Mouse (Mus musculus) embryonic fibroblast, embryonic 13.5 days (primary cell): ENCODE results near the gene Akap6.

Experiments
- CTCF ChIP-seq: IDR thresholded peaks from 2 replicates; pipeline ENCODE4 v1.5.1; 2011; ENCODE audit warnings: mild to moderate bottlenecking, control low read depth, low read length, moderate library complexity, borderline replicate concordance; ENCODE audit not compliant: insufficient read depth
- POLR2A ChIP-seq: IDR thresholded peaks from 2 replicates; pipeline ENCODE4 v1.6.1; 2011; ENCODE audit warnings: low read depth, mild to moderate bottlenecking, control low read depth, low read length, moderate library complexity

DNA sequence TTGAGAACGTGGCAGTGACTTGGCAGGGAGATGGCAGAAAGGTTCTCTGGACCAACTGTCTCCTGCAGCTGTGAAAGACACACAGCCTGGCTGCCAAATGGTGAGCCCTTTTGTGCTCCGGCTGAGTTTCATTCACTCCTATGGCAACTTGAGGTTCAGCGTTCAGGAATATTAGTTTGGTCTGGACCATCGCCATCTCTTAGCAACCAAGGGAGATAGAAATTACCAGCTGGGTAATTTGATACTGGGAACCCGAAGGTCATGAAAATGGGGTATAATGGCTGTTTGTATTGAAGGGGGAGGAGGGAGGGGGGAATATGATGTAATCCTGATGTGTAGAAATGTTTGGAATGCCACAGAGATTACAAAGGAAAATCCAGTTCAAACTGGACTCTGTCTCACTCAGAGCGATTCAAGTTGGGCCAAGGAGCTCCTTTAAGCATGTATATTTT, 136.1 kb downstream of the Akap6 start:
- TF ChIP-seq CTCF: no peak
- TF ChIP-seq POLR2A: no peak; the same call in 1 of the 2 replicates
